Mouse (Mus musculus): ENCODE data around the gene Actr2. TPM values are rescaled to one million over a fixed set of nuclear protein-coding genes. Genes with fewer than 3 reads are reported as not detected.
"Not testable (repeated sequence)": the region's sequence is repeated elsewhere in the genome, so short reads cannot be mapped to it uniquely, and the experiment has no call there.

Gene Actr2
- polyA plus RNA-seq, 1 experiment from 2014 or later = 61.5 TPM

GRCm38 (mm10) chr11:20143687-20144086, 31.0 kb upstream of the Actr2 start:
- not testable (repeated sequence) for ATAC-seq (replicated peaks; ENCODE audit: insufficient number of reproducible peaks, low FRiP score, low TSS enrichment); H3K27ac ChIP-seq (ENCODE audit: low read depth, low read length); H3K27me3 ChIP-seq (ENCODE audit: control insufficient read depth, insufficient read depth, low read length); H3K4me2 ChIP-seq; H3K9me3 ChIP-seq (replicated peaks; ENCODE audit: control insufficient read depth, low read length); H3K4me1 ChIP-seq (ENCODE audit: control insufficient read depth, insufficient read depth, low read length); H3K4me3 ChIP-seq (ENCODE audit: low read depth, low read length); H3K36me3 ChIP-seq (ENCODE audit: control insufficient read depth, insufficient read depth, low read length); H3K9ac ChIP-seq (ENCODE audit: low read depth, low read length)
- WGBS (ENCODE audit: insufficient replicate concordance) = 82% methylated on average over 4 of the region's 4 CpGs

- H3K4me3 ChIP-seq (ENCODE audit: low read depth, low read length) = no peak overlapping the region
- no peaks in the 10 kb centered on the region for H3K9me3 ChIP-seq (replicated peaks; ENCODE audit: control insufficient read depth, low read length)
- H3K9ac ChIP-seq (ENCODE audit: low read depth, low read length) = no peak overlapping the region
- H3K27me3 ChIP-seq (ENCODE audit: control insufficient read depth, insufficient read depth, low read length) = no peaks in the 10 kb centered on the region
- WGBS (ENCODE audit: insufficient replicate concordance) = 79% methylated on average over 5 of the region's 5 CpGs
- H3K27ac ChIP-seq (ENCODE audit: low read depth, low read length) = no peak overlapping the region
- H3K4me2 ChIP-seq = no peak overlapping the region
- no peaks in the 10 kb centered on the region for H3K36me3 ChIP-seq (ENCODE audit: control insufficient read depth, insufficient read depth, low read length)
- no peak for ATAC-seq (replicated peaks; ENCODE audit: insufficient number of reproducible peaks, low FRiP score, low TSS enrichment)
- H3K4me1 ChIP-seq (ENCODE audit: control insufficient read depth, insufficient read depth, low read length) = no peaks in the 10 kb centered on the region
These were observed 29.8 kb upstream of the Actr2 start for GRCm38 (mm10) chr11:20142516-20142915.

DNA sequence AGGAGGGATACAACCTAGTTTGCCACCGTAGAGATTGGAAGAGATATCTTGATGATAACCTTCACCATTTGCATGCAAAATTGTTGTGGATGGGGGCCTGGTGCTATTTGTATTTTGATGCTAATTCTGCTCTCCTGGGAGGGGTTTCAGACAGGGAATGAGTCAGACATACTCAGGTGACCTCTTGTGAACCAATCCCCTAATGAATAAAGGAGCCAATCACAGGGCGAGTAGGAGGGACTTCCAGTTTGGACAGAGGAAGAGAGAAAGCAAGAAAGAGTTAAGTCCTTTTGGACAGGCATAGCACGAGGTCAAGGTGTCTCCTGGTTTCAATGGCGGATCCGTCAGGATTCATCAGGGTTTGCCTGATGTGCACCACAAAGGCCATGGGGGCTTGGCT, 27.6 kb upstream of the Actr2 start:
- no peak for ATAC-seq (replicated peaks; ENCODE audit: insufficient number of reproducible peaks, low FRiP score, low TSS enrichment)
- 80% methylated on average over 5 of the region's 5 CpGs for WGBS (ENCODE audit: insufficient replicate concordance)
- no peaks in the 10 kb centered on the region for H3K9me3 ChIP-seq (replicated peaks; ENCODE audit: control insufficient read depth, low read length)

GRCm38 (mm10) chr11:20139711-20140110, 27.0 kb upstream of the Actr2 start:
- no peak for ATAC-seq (replicated peaks; ENCODE audit: insufficient number of reproducible peaks, low FRiP score, low TSS enrichment)
- Histone ChIP-seq H3K4me3 (ENCODE audit: low read depth, low read length) (no peak overlapping the region), H3K27me3 (ENCODE audit: control insufficient read depth, insufficient read depth, low read length) (no peaks in the 10 kb centered on the region), H3K9me3 (replicated peaks; ENCODE audit: control insufficient read depth, low read length) (no peaks in the 10 kb centered on the region), H3K27ac (ENCODE audit: low read depth, low read length) (no peak overlapping the region), H3K36me3 (ENCODE audit: control insufficient read depth, insufficient read depth, low read length) (no peaks in the 10 kb centered on the region), H3K4me2 (no peak overlapping the region), H3K9ac (ENCODE audit: low read depth, low read length) (no peak overlapping the region), H3K4me1 (ENCODE audit: control insufficient read depth, insufficient read depth, low read length) (no peaks in the 10 kb centered on the region)
- 87% methylated on average over 2 of the region's 2 CpGs for WGBS (ENCODE audit: insufficient replicate concordance)

More for the DNA sequence above, 27.6 kb upstream of the Actr2 start:
- no peaks in the 10 kb centered on the region for H3K4me1 ChIP-seq (ENCODE audit: control insufficient read depth, insufficient read depth, low read length)
- H3K36me3 ChIP-seq (ENCODE audit: control insufficient read depth, insufficient read depth, low read length) = no peaks in the 10 kb centered on the region
- no peaks in the 10 kb centered on the region for H3K27me3 ChIP-seq (ENCODE audit: control insufficient read depth, insufficient read depth, low read length)
- no peak overlapping the region for H3K9ac ChIP-seq (ENCODE audit: low read depth, low read length)
- no peak overlapping the region for H3K4me2 ChIP-seq
- H3K27ac ChIP-seq (ENCODE audit: low read depth, low read length) = no peak overlapping the region
- H3K4me3 ChIP-seq (ENCODE audit: low read depth, low read length) = no peak overlapping the region

- no peaks in the 10 kb centered on the region for H3K9me3 ChIP-seq (replicated peaks; ENCODE audit: control insufficient read depth, low read length)
- WGBS (ENCODE audit: insufficient replicate concordance) = 80% methylated on average over 6 of the region's 6 CpGs
- no peak overlapping the region for H3K27ac ChIP-seq (ENCODE audit: low read depth, low read length)
- H3K4me2 ChIP-seq = no peak overlapping the region
- no peaks in the 10 kb centered on the region for H3K27me3 ChIP-seq (ENCODE audit: control insufficient read depth, insufficient read depth, low read length)
- no peak overlapping the region for H3K9ac ChIP-seq (ENCODE audit: low read depth, low read length)
- H3K36me3 ChIP-seq (ENCODE audit: control insufficient read depth, insufficient read depth, low read length) = no peaks in the 10 kb centered on the region
- no peak overlapping the region for H3K4me3 ChIP-seq (ENCODE audit: low read depth, low read length)
- no peaks in the 10 kb centered on the region for H3K4me1 ChIP-seq (ENCODE audit: control insufficient read depth, insufficient read depth, low read length)
- ATAC-seq (replicated peaks; ENCODE audit: insufficient number of reproducible peaks, low FRiP score, low TSS enrichment) = no peak
These were observed 25.9 kb upstream of the Actr2 start for GRCm38 (mm10) chr11:20138498-20139208.

DNA sequence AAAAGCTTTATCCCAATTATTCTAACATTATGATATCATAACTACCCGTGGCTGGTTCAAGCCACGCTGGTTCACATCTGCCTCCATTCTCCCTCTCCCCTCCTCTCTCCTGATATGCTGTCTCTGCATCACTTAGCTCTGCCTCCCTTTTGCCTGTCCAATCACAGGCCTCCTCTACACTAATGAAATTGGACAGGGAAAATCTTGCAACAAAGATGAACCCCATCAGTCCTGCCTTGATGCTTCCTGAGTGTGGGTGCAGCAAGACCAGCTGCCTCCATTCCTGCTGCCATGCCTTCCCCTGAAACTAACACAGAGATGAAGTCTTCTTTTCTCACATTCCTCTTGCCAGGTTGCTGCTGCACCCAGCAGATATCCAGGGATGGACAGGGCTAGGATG, 25.2 kb upstream of the Actr2 start:
- H3K9ac ChIP-seq (ENCODE audit: low read depth, low read length) = no peak overlapping the region
- H3K4me3 ChIP-seq (ENCODE audit: low read depth, low read length) = no peak overlapping the region
- H3K27ac ChIP-seq (ENCODE audit: low read depth, low read length) = no peak overlapping the region
- no peak for ATAC-seq (replicated peaks; ENCODE audit: insufficient number of reproducible peaks, low FRiP score, low TSS enrichment)
- 81% methylated on average over 2 of the region's 2 CpGs for WGBS (ENCODE audit: insufficient replicate concordance)
- H3K4me2 ChIP-seq = no peak overlapping the region
- no peaks in the 10 kb centered on the region for H3K9me3 ChIP-seq (replicated peaks; ENCODE audit: control insufficient read depth, low read length)
- H3K4me1 ChIP-seq (ENCODE audit: control insufficient read depth, insufficient read depth, low read length) = no peaks in the 10 kb centered on the region
- no peaks in the 10 kb centered on the region for H3K27me3 ChIP-seq (ENCODE audit: control insufficient read depth, insufficient read depth, low read length)
- no peaks in the 10 kb centered on the region for H3K36me3 ChIP-seq (ENCODE audit: control insufficient read depth, insufficient read depth, low read length)

GRCm38 (mm10) chr11:20136314-20136713, 23.6 kb upstream of the Actr2 start:
- no peaks in the 10 kb centered on the region for H3K4me1 ChIP-seq (ENCODE audit: control insufficient read depth, insufficient read depth, low read length)
- H3K9ac ChIP-seq (ENCODE audit: low read depth, low read length) = no peak overlapping the region
- no peaks in the 10 kb centered on the region for H3K36me3 ChIP-seq (ENCODE audit: control insufficient read depth, insufficient read depth, low read length)
- H3K27ac ChIP-seq (ENCODE audit: low read depth, low read length) = no peak overlapping the region
- H3K4me3 ChIP-seq (ENCODE audit: low read depth, low read length) = no peak overlapping the region
- no peaks in the 10 kb centered on the region for H3K9me3 ChIP-seq (replicated peaks; ENCODE audit: control insufficient read depth, low read length)
- no peaks in the 10 kb centered on the region for H3K27me3 ChIP-seq (ENCODE audit: control insufficient read depth, insufficient read depth, low read length)
- 78% methylated on average over 6 of the region's 6 CpGs for WGBS (ENCODE audit: insufficient replicate concordance)
- no peak for ATAC-seq (replicated peaks; ENCODE audit: insufficient number of reproducible peaks, low FRiP score, low TSS enrichment)
- no peak overlapping the region for H3K4me2 ChIP-seq

DNA sequence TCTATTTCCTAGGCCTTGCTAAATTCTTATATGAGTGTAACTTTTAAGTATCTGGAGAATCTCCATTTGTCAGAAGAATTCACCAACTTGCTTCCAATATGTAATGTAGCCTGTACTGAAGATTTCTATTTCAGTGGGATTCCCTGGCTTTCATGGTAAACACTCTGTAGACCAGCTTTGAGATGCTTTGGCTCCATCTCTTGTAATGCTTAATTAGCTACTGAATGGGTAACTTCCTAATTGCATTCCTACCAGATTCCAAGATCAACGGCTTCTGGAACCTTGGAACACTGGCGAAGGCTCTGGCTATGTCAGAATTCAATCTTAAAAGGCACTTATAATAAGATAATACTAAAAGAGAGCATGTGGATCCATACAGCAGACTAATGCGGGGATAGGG, 22.2 kb upstream of the Actr2 start:
- WGBS (ENCODE audit: insufficient replicate concordance) = 66% methylated on average over 3 of the region's 3 CpGs

GRCm38 (mm10) chr11:20133721-20134120, 21.0 kb upstream of the Actr2 start:
- ATAC-seq (replicated peaks; ENCODE audit: insufficient number of reproducible peaks, low FRiP score, low TSS enrichment) = no peak
- H3K27ac ChIP-seq (ENCODE audit: low read depth, low read length) = no peak overlapping the region
- no peak overlapping the region for H3K9ac ChIP-seq (ENCODE audit: low read depth, low read length)
- H3K9me3 ChIP-seq (replicated peaks; ENCODE audit: control insufficient read depth, low read length) = no peaks in the 10 kb centered on the region
- H3K4me3 ChIP-seq (ENCODE audit: low read depth, low read length) = no peak overlapping the region
- WGBS (ENCODE audit: insufficient replicate concordance) = 81% methylated on average over 1 of the region's 1 CpGs
- H3K4me2 ChIP-seq = no peak overlapping the region
- H3K27me3 ChIP-seq (ENCODE audit: control insufficient read depth, insufficient read depth, low read length) = no peaks in the 10 kb centered on the region
- no peaks in the 10 kb centered on the region for H3K4me1 ChIP-seq (ENCODE audit: control insufficient read depth, insufficient read depth, low read length)
- H3K36me3 ChIP-seq (ENCODE audit: control insufficient read depth, insufficient read depth, low read length) = no peaks in the 10 kb centered on the region

More for the DNA sequence above, 22.2 kb upstream of the Actr2 start:
- H3K27me3 ChIP-seq (ENCODE audit: control insufficient read depth, insufficient read depth, low read length); H3K9me3 ChIP-seq (replicated peaks; ENCODE audit: control insufficient read depth, low read length); ATAC-seq (replicated peaks; ENCODE audit: insufficient number of reproducible peaks, low FRiP score, low TSS enrichment); H3K9ac ChIP-seq (ENCODE audit: low read depth, low read length); H3K27ac ChIP-seq (ENCODE audit: low read depth, low read length); H3K4me2 ChIP-seq; H3K36me3 ChIP-seq (ENCODE audit: control insufficient read depth, insufficient read depth, low read length); H3K4me1 ChIP-seq (ENCODE audit: control insufficient read depth, insufficient read depth, low read length); H3K4me3 ChIP-seq (ENCODE audit: low read depth, low read length): not testable (repeated sequence)
